Mouse (Mus musculus) gastrocnemius, adult 18-20 months (tissue): Measurements from ENCODE around the gene Clca1. TPM values are rescaled to one million over a fixed set of nuclear protein-coding genes. Genes with fewer than 3 reads are reported as not detected.
"Not testable (repeated sequence)": the region's sequence is repeated elsewhere in the genome, so short reads cannot be mapped to it uniquely, and the experiment has no call there.

Source experiments
- DNase-seq: peaks from one replicate; pipeline ENCODE4 v3.0.0; 2021; ENCODE audit warnings: low spot score
- long read RNA-seq, 2 experiments: library from polyadenylated mRNA; stranded (forward); transcript quantifications; one replicate each; pipeline ENCODE4 v2.0.0; 2021
- total RNA-seq, 2 experiments: library from RNA; stranded (reverse); gene quantifications; 2 replicates each; pipeline ENCODE4 v1.2.3; 2021

Clca1 gene
- total RNA-seq = not detected
- long read RNA-seq, experiment 1 = 0 reads
- long read RNA-seq, experiment 2 = 0 reads

- DNase-seq = no peak
Observed at GRCm38 (mm10) chr3:145032676-145033075, at the start of gene Clca1. Gene Clca1 (minus strand): TSS chr3:145032776.

DNA sequence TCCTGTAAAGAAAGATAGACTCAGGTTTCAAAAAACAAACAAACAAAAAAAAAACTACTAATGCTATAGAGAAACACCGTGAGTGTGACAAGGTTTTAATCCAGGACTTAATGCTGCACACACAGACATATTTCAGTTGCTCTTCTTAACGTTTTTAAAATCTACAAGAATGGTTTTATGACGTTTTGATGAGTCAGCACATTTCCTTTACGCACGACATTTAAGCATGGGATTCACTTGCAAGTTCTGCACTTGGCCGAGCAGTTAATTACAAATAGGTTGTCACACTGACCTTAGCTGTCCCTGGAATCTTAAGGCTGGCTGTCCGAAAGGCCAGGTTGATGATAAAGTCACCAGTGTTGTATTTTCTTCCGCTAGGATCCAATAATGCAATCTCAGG is 48.3 kb upstream of the Clca1 start:
- no peak for DNase-seq

DNA sequence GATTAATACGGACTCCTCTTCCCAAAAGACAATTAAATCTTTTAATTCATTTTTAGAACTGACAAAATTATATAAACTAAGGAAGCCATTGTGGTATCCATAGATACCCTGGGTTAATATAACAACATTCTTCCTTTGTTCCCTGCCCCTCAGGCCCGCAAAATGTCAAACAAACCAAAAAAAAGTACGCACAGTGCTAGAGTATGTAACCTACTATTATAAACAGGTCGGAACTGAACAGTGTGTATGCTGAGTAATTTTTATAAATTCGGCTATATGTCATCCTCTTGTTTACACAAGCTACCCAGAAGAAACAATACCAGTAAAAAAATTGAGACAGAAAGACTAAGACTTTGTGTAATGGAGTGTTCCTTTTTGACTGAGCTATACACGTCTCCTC is 45.8 kb upstream of the Clca1 start:
- no peak for DNase-seq

DNA sequence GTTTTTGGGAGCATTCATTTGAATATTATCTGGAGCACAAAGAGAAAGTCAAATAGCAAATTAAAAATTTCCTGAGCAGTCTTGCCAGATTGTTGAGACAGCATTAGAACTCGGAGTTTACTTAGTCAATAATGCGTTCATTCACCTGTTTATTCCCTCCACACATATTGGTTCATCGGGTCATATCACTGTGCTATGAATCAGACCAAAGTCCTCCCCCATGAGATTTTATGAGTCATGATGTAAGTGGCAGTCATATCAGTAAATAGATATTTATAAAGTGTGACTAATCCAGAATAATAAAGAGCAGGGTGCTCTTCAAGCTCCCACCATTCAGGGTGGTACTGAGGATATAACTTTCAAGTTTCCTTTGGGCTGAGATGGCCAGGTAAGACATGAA is 39.8 kb upstream of the Clca1 start:
- no peak for DNase-seq

GRCm38 (mm10) chr3:145068964-145069363 is 36.4 kb upstream of the Clca1 start:
- no peak for DNase-seq

GRCm38 (mm10) chr3:145055138-145055537 is 22.6 kb upstream of the Clca1 start:
- DNase-seq = not testable (repeated sequence)

DNA sequence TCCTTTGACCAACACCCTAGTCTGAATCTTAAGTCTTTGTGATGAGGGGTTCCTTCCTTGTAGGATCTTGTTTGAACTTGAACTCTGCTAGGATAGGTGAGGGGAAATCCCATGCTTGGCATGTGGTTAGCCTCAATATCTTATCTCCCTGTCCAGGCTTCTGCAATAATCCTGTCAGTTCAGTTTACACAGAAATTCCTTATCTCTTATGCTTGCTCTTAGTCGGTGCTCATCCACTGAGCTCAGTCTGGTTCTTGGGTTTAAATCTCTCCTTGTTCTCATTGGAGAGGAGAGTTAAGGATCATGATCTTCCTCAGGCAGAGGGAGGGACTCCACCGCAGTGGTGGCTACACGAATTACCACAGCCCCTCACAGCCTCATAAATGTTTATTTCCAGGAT is 17.2 kb upstream of the Clca1 start:
- DNase-seq = no peak

GRCm38 (mm10) chr3:145038813-145039212 is 6.2 kb upstream of the Clca1 start:
- DNase-seq = no peak

DNA sequence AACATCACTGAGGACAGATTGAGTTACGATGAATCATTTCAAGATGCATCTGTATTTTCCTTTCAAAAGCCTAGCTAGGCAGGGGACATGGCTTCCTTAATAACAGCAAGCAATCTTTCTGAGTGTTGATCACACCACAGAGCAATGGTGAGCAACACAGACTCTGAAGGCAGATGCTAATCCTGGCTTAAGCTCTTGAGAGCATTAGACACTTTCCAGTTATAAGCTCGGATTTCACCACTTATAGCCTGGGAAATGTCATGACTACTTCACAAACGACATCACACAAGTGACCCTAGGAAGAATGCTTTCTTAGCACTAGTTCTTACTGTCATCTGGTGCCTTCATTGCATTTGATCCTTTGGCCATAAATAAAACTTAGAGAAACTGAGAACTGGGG is 4.5 kb downstream of the Clca1 start:
- no peak for DNase-seq

DNA sequence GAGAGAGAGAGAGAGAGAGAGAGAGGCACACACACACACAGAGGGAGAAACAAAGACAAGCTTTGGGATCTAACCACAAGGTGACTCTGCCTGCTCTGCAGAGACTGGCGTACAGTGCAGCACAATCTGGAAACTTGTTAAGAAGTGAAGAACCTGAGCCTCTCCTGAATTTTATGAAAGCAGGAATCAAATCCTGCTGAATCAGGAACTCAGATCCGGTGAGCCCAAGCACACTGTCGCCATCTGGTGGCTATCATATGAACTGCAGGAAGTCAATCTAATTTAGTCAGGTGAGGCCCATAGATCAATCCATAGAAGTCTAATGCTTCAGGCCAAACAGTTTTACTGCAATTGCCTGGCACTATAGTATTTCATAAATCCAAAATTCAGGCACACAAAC is 5.8 kb downstream of the Clca1 start:
- peak; percentile 30 for DNase-seq

- DNase-seq = no peak
Observed at GRCm38 (mm10) chr3:145017807-145018206, 14.8 kb downstream of the Clca1 start.

DNA sequence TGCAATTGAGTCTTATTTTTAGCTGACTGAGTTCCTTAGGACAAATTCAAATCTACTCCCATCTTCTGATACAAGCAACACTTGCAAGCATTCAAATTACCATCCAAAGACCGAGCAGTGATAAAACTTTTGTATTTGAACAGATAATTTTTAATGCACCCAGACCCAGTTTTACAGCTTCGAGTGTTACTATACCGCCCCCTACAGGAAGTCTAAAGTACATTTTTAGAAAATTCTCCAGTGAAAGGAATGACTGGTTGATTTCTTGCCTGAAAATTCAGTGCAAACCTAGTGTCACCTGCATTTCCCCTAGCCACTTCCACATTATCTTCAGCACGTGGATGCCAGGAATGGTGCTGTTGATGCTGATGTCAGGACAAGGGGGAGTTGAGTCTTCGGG is 28.2 kb downstream of the Clca1 start:
- no peak for DNase-seq

GRCm38 (mm10) chr3:145000912-145001311 is 31.7 kb downstream of the Clca1 start:
- DNase-seq = no peak

DNA sequence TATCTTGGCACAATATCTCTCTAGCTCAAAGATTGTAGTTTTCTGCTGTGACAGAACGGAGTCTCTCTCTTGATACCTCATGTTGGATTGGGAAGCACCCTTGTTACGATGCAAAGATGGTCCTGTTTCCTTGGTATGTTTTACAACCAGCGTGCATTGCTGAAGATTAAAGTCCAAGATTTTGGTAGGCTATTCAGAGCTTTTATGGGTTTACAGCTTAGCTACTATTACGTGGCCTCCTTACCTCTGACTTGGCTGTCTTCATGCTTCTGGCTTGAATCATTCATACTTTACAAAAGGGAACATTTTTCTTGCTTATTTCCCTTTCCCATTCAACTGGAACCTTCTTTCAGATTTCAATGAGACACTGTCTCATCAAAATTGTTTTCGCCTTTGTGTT is 39.5 kb downstream of the Clca1 start:
- DNase-seq = no peak

DNA sequence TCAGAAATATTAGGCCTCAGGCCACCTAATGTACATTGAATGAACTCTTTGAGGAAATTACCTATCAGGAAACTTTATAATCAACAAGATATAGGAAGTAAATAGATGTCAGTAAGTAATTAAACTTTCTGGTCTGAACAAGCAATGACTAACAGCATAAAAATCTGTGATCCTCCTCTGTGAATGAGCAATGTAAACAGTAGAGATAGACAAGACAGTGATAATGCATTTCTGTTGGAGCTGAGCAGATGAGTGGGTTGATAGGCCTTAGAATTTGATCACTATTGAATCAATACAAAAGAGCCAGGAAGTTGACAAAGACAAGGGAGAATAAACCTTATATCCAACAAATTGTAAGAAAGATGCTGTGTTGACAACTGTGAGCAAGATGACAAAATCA is 40.0 kb downstream of the Clca1 start:
- DNase-seq = no peak

GRCm38 (mm10) chr3:144985890-144986289 is 46.7 kb downstream of the Clca1 start:
- DNase-seq = no peak

DNA sequence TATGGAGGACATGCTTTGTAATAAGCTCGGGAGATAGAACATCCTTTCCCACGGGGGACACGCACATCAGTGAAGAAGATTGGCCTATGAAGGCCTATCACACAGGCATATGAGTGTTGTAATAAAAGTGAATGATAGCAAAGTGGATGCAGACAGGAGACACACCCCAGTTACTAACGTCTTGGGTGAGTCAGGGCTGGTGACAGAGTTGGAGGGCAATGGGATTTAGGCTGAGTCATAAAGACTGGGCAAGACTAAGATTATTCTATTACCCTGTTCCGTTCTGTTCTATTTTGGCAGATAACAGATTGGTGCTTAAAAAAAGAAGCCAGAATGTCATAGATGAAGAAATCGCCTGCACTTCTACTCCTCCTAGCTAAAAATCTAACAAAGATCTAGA is 52.0 kb downstream of the Clca1 start:
- no peak for DNase-seq

DNA sequence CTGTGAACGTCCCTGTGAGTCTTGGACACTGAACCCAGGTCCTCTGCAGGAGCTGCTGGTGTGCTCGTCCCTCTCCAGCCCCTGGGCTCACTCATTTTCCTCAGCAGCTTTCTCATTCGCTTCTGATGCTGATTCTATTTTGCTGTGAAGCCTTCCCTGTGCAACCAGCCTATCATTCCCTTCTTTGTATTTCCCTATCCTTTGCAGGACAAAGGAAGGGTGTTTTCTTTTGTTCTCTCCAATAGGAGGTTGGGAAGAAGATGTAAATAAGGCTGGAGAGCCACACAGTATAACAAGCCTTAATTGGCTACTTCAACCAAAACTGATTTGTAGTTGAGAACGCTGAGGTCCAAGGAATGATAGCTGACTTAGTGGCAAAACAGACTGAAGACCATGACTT is 54.9 kb downstream of the Clca1 start:
- no peak for DNase-seq

DNA sequence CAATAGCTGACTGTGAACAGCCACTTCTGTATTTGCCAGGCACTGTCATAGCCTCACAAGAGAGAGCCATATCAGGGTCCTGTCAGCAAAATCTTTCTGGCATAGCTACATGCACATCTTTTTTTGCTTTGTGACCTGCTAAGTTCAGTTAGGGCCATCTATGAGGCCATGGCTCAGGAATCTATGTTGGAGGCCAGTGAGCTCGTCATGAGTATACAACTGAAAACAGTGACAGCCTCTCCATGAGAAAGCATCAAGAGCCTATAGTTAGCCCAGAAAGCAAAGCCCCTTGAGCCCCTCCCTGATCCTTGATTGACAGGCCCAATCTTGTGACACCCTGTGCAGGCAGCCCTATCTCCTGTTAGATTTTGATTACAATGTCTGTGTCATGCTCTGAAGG is 56.5 kb downstream of the Clca1 start:
- DNase-seq = no peak

DNA sequence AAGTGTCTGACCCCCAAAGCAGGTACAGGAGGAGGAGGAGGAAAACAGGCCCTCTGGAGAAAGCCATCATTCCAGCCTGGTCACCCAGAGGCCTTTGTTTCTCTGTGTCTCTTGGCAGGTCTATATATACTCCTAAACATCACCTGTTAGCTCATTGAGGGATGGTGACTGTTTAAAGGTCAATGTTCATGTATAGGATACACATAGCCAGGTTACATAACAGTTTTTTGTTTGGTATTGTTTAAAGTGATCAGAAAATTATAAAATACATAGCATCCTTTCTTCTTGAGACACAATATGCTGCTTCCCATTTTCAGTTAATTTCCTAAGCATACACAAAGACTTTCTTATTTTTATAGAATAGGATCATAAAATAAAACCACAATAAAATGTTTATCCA is 57.6 kb downstream of the Clca1 start, which contains the start of gene Clca4a:
Gene Clca4a (minus strand): TSS at position 101 of the 400 bp plus-strand sequence.
- DNase-seq = no peak

- DNase-seq = no peak
Observed at GRCm38 (mm10) chr3:144971553-144972270, 60.9 kb downstream of the Clca1 start.

DNA sequence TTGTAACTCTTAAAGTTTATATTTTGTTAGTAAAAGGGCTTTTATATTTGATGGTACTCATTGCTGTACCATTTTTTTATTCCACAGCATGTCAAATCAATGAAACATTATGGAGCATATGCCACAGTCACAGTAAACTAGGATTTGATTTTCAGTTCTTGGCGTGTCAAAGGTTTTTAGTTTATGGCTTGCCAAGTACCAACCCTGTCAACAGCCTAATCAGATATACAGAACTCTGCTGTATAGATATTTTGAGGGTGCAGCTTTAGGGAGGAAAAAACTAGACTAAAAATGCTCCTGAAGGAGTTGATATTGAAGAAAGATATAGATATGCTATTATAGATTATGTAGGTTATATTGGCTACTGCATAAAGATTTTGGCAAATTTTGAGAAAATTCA is 62.8 kb downstream of the Clca1 start:
- DNase-seq = no peak

- no peak for DNase-seq
Observed at GRCm38 (mm10) chr3:144966074-144966473, 66.5 kb downstream of the Clca1 start.
